Mouse (Mus musculus) B cell, adult 2 months (primary cell): ENCODE data around the gene Farp1.

Experiments used
- DNase-seq, 2 experiments: peaks; one replicate each; pipeline ENCODE4 v3.0.0; 2022

The Farp1 gene

GRCm38 (mm10) chr14:121229036-121229773, 194.2 kb downstream of the Farp1 start:
- DNase-seq, result no peak

GRCm38 (mm10) chr14:121231232-121231631, 196.2 kb downstream of the Farp1 start:
- DNase-seq, result no peak

GRCm38 (mm10) chr14:121234741-121235307, 199.8 kb downstream of the Farp1 start:
- no peak for DNase-seq

- DNase-seq, result no peak
Measured at GRCm38 (mm10) chr14:121236736-121237135, 201.7 kb downstream of the Farp1 start.

GRCm38 (mm10) chr14:121238727-121239126, 203.7 kb downstream of the Farp1 start:
- DNase-seq, result no peak

GRCm38 (mm10) chr14:121239386-121239785, 204.4 kb downstream of the Farp1 start:
- no peak for DNase-seq

- DNase-seq, result no peak
Measured at GRCm38 (mm10) chr14:121244104-121244503, 209.1 kb downstream of the Farp1 start.

GRCm38 (mm10) chr14:121246048-121246731, 211.2 kb downstream of the Farp1 start:
- no peak for DNase-seq

- no peak for DNase-seq
Measured at GRCm38 (mm10) chr14:121247287-121247686, 212.3 kb downstream of the Farp1 start.

GRCm38 (mm10) chr14:121248346-121248745, 213.3 kb downstream of the Farp1 start:
- no peak for DNase-seq

- no peak for DNase-seq
Measured at GRCm38 (mm10) chr14:121251099-121251498, 216.1 kb downstream of the Farp1 start.

GRCm38 (mm10) chr14:121251708-121252107, 216.7 kb downstream of the Farp1 start:
- DNase-seq, result no peak

- no peak for DNase-seq
Measured at GRCm38 (mm10) chr14:121252542-121252941, 217.5 kb downstream of the Farp1 start.

GRCm38 (mm10) chr14:121254869-121255268, 219.9 kb downstream of the Farp1 start:
- no peak for DNase-seq

GRCm38 (mm10) chr14:121255469-121255868, 220.5 kb downstream of the Farp1 start:
- no peak for DNase-seq

GRCm38 (mm10) chr14:121256896-121257295, 221.9 kb downstream of the Farp1 start:
- no peak for DNase-seq

- no peak for DNase-seq
Measured at GRCm38 (mm10) chr14:121259332-121259731, 224.3 kb downstream of the Farp1 start.

GRCm38 (mm10) chr14:121259789-121260188, 224.8 kb downstream of the Farp1 start:
- peak; percentile 66 to 67 for DNase-seq

- DNase-seq, result no peak
Measured at GRCm38 (mm10) chr14:121261229-121261879, 226.4 kb downstream of the Farp1 start.

GRCm38 (mm10) chr14:121262606-121263005, 227.6 kb downstream of the Farp1 start:
- no peak for DNase-seq

GRCm38 (mm10) chr14:121263912-121264311, 228.9 kb downstream of the Farp1 start:
- DNase-seq, result no peak

GRCm38 (mm10) chr14:121264453-121264852, 229.5 kb downstream of the Farp1 start:
- no peak for DNase-seq

- DNase-seq, result no peak
Measured at GRCm38 (mm10) chr14:121267801-121268200, 232.8 kb downstream of the Farp1 start.
